Mouse (Mus musculus) yolk sac, embryonic 10.5 days (tissue): ENCODE measurements around the gene Slc43a2.
"Not testable (repeated sequence)": the region's sequence is repeated elsewhere in the genome, so short reads cannot be mapped to it uniquely, and the experiment has no call there.

Experiments used
- DNase-seq: peaks from one replicate; pipeline ENCODE4 v3.0.0-alpha.2; 2017; ENCODE audit warnings: low spot score

Gene Slc43a2

GRCm38 (mm10) chr11:75551961-75552441 is 20.5 kb downstream of the Slc43a2 start:
- no peak for DNase-seq

GRCm38 (mm10) chr11:75552906-75553482 is 21.5 kb downstream of the Slc43a2 start:
- no peak for DNase-seq

GRCm38 (mm10) chr11:75556006-75556405 is 24.5 kb downstream of the Slc43a2 start:
- not testable (repeated sequence) for DNase-seq

- DNase-seq = no peak
Observed at GRCm38 (mm10) chr11:75557142-75557541, 25.6 kb downstream of the Slc43a2 start.

GRCm38 (mm10) chr11:75558101-75558500 is 26.6 kb downstream of the Slc43a2 start:
- no peak for DNase-seq

GRCm38 (mm10) chr11:75559870-75560504 is 28.5 kb downstream of the Slc43a2 start:
- no peak for DNase-seq

GRCm38 (mm10) chr11:75560530-75561409 is 29.3 kb downstream of the Slc43a2 start:
- DNase-seq = peak; percentile 86

GRCm38 (mm10) chr11:75561410-75561791 is 29.9 kb downstream of the Slc43a2 start:
- no peak for DNase-seq

- DNase-seq = no peak
Observed at GRCm38 (mm10) chr11:75562840-75563239, 31.3 kb downstream of the Slc43a2 start.

GRCm38 (mm10) chr11:75563851-75564548 is 32.5 kb downstream of the Slc43a2 start:
- peak; percentile 61 for DNase-seq

- DNase-seq = no peak
Observed at GRCm38 (mm10) chr11:75565849-75566248, 34.4 kb downstream of the Slc43a2 start.

GRCm38 (mm10) chr11:75566276-75567196 is 35.0 kb downstream of the Slc43a2 start:
- no peak for DNase-seq

GRCm38 (mm10) chr11:75567346-75568114 is 36.0 kb downstream of the Slc43a2 start:
- DNase-seq = no peak

GRCm38 (mm10) chr11:75568115-75568511 is 36.6 kb downstream of the Slc43a2 start:
- no peak for DNase-seq

- peak; percentile 54 for DNase-seq
Observed at GRCm38 (mm10) chr11:75568962-75569361, 37.5 kb downstream of the Slc43a2 start.

- DNase-seq = no peak
Observed at GRCm38 (mm10) chr11:75570375-75571125, 39.1 kb downstream of the Slc43a2 start.

- DNase-seq = no peak
Observed at GRCm38 (mm10) chr11:75571126-75571990, 39.9 kb downstream of the Slc43a2 start.

- no peak for DNase-seq
Observed at GRCm38 (mm10) chr11:75572301-75572791, 40.9 kb downstream of the Slc43a2 start.
